Mouse (Mus musculus): ENCODE results near the gene Tomm70a. TPM values are rescaled to one million over a fixed set of nuclear protein-coding genes. Genes with fewer than 3 reads are reported as not detected.

Tomm70a gene
- 50.0 and 50.3 TPM in 2 replicates for polyA plus RNA-seq (2016; fragmentation: Nextera tagmentation; extraction: Ambion mirVana)

DNA sequence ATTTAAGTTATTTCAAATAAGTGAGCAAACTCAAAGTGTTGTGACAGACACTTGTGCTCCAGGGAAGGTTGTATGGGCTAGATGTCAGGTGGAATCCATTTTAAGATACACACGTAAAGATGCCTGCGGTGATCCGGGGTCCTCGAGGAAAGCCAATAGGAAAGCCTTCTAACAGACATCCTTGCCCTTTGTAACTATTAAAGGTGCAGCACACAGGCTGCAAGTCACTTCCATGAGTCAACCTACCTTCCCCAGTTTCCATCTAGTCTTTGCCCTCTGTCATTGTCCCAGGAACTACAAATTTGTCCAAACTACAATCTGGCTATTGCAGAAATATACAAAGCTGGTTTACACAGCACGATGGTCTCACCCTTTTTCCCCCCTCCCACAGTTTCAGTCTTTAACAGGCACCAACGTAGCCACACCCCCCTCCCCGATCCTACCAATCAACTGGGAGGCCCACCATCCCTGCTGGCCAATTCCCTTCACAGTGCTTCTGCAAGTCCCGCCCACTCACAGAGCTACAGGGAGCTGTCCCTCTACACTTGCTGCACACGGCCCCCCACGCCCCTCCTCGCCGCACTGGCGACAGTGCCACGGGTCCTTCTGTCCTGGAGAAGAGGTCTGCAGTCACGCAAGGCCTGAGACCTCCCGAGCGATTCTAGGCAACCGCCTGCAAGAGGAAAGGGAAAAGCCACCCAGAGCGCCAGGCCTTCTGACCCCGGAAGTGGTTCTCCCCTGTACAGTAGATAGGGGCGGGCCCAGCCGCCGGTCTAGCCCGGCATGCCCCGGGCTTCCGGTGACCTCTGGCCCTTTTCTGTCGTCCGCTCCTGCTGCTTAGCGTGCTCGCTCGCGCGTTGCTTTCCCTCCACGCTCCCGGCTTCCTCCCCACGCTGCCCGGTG lies at the start of gene Tomm70a:
Tomm70a (plus strand) TSS at position 791 of the 903 bp plus-strand sequence.
- under 1% methylated on average over 37 of the region's 37 CpGs for WGBS
- Histone ChIP-seq H3K4me3 (peak within 1 kb of the TSS; percentile 99), H3K27me3 (replicated peaks; ENCODE audit: low read depth, poor library complexity, severe bottlenecking) (no peaks in the 10 kb centered on the region), H3K27ac (replicated peaks) (peak within 1 kb of the TSS; percentile 97), H3K36me3 (replicated peaks) (0 out of 2 replicates have a peak, but pooled peaks cover 4% of the 10 kb centered on the region), H3K4me1 (peaks cover 17% of the 10 kb centered on the region), H3K9me3 (no peaks in the 10 kb centered on the region)
- peak; percentile 95 for DNase-seq (ENCODE audit: low spot score)

- Histone ChIP-seq H3K4me1 (no peaks in the 10 kb centered on the region), H3K36me3 (replicated peaks) (no peaks in the 10 kb centered on the region), H3K27me3 (replicated peaks; ENCODE audit: low read depth, poor library complexity, severe bottlenecking) (no peaks in the 10 kb centered on the region), H3K27ac (replicated peaks) (no peak overlapping the region), H3K4me3 (no peak overlapping the region), H3K9me3 (no peaks in the 10 kb centered on the region)
- 78% methylated on average over 7 of the region's 7 CpGs for WGBS
- DNase-seq (ENCODE audit: low spot score) = no peak
Observed at GRCm38 (mm10) chr16:57075986-57076385, 45.5 kb upstream of the Tomm70a start.

- H3K27me3 ChIP-seq (replicated peaks; ENCODE audit: low read depth, poor library complexity, severe bottlenecking) = no peaks in the 10 kb centered on the region
- DNase-seq (ENCODE audit: low spot score) = no peak
- no peak overlapping the region for H3K27ac ChIP-seq (replicated peaks)
- no peaks in the 10 kb centered on the region for H3K4me1 ChIP-seq
- H3K36me3 ChIP-seq (replicated peaks) = no peaks in the 10 kb centered on the region
- no peak overlapping the region for H3K4me3 ChIP-seq
- H3K9me3 ChIP-seq = no peaks in the 10 kb centered on the region
- 84% methylated on average over 4 of the region's 4 CpGs for WGBS
Observed at GRCm38 (mm10) chr16:57079577-57079976, 41.9 kb upstream of the Tomm70a start.

DNA sequence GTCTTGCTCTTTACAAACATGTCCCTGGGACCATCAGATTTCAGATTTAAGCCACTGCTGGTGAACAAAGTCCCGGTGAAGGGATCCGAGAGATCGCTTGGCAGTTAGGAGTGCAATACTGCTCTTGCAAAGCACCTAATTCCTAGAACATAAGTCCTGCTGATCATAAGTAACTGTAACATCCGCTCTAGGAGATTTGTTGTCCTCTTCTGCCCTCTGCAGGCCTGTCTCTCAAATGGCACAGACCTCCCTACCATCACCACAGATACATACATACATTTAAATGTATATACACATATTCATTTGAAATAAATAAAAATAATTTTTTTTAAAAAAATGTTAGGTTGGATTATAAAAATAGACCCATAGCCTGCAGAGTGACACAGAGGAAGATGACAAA lies 29.0 kb upstream of the Tomm70a start:
- peak; percentile 61 for DNase-seq (ENCODE audit: low spot score)
- no peak overlapping the region for H3K27ac ChIP-seq (replicated peaks)
- H3K27me3 ChIP-seq (replicated peaks; ENCODE audit: low read depth, poor library complexity, severe bottlenecking) = no peaks in the 10 kb centered on the region
- H3K4me3 ChIP-seq = no peak overlapping the region
- H3K9me3 ChIP-seq = no peaks in the 10 kb centered on the region
- no peaks in the 10 kb centered on the region for H3K4me1 ChIP-seq
- 53% methylated on average over 4 of the region's 4 CpGs for WGBS
- no peaks in the 10 kb centered on the region for H3K36me3 ChIP-seq (replicated peaks)

DNA sequence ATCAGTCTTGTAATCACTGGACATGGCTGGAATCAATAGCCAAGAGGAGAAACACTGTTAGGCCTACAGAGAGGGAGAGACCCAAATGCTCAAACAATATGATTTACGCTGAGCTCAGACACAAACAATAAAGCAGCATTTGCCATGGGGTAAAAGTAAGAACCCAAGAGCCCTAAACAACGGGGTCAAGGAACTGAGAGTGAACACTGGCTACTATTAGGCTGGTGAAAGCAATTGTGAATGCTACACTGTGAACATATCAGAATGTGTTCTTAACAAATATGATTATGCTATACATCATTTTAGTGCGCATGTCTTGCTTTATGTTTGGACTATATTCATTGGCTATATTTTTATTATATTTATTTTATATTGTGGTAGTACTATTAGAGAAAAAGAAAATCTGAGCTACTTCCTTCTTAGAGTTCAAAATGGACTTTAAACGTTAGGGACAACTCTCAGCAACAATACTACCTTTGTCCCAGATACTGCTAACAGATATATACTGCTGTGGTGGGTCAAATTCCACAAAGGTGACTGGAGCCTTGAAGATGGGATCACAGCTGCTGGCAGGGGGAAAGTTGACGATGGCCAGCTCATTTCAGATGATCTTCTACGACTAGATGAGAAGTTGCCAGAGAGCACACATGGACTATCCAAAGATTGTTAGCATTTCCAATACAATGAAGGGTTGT lies 28.4 kb upstream of the Tomm70a start:
- DNase-seq (ENCODE audit: low spot score) = no peak
- Histone ChIP-seq H3K9me3 (no peaks in the 10 kb centered on the region), H3K27ac (replicated peaks) (no peak overlapping the region), H3K27me3 (replicated peaks; ENCODE audit: low read depth, poor library complexity, severe bottlenecking) (no peaks in the 10 kb centered on the region), H3K4me3 (no peak overlapping the region), H3K4me1 (no peaks in the 10 kb centered on the region), H3K36me3 (replicated peaks) (no peaks in the 10 kb centered on the region)
- 65% methylated on average over 6 of the region's 6 CpGs for WGBS

GRCm38 (mm10) chr16:57098468-57099144 lies 22.9 kb upstream of the Tomm70a start:
- H3K9me3 ChIP-seq = no peaks in the 10 kb centered on the region
- no peaks in the 10 kb centered on the region for H3K27me3 ChIP-seq (replicated peaks; ENCODE audit: low read depth, poor library complexity, severe bottlenecking)
- WGBS = 66% methylated on average over 7 of the region's 7 CpGs
- H3K4me3 ChIP-seq = no peak overlapping the region
- H3K27ac ChIP-seq (replicated peaks) = no peak overlapping the region
- no peaks in the 10 kb centered on the region for H3K4me1 ChIP-seq
- no peaks in the 10 kb centered on the region for H3K36me3 ChIP-seq (replicated peaks)
- DNase-seq (ENCODE audit: low spot score) = no peak

GRCm38 (mm10) chr16:57099572-57100237 lies 21.8 kb upstream of the Tomm70a start:
- Histone ChIP-seq H3K36me3 (replicated peaks) (no peaks in the 10 kb centered on the region), H3K4me3 (no peak overlapping the region), H3K27me3 (replicated peaks; ENCODE audit: low read depth, poor library complexity, severe bottlenecking) (no peaks in the 10 kb centered on the region), H3K4me1 (no peaks in the 10 kb centered on the region), H3K27ac (replicated peaks) (no peak overlapping the region), H3K9me3 (no peaks in the 10 kb centered on the region)
- 75% methylated on average over 5 of the region's 5 CpGs for WGBS
- no peak for DNase-seq (ENCODE audit: low spot score)

DNA sequence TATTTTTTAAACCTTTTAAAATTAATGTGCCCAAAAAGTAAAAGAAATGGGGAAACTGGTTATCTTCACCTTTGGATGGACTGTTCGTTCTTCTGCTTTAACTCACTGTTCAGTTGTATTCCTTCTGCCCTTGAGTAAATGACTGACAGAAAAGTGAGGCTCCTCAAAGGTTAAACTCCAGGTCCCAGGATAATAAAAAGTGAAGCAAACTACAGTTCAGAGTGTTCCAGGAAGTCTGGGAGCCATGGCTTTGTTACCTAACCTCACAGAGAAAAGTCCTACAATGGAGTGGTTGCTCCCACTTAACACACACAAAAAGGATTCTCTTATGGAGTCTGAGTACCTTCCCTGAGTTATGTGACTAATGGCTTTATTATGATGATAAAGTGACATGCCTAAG lies 20.3 kb upstream of the Tomm70a start:
- DNase-seq (ENCODE audit: low spot score) = no peak
- H3K4me3 ChIP-seq = no peak overlapping the region
- WGBS = 87% methylated on average over 1 of the region's 1 CpGs
- no peaks in the 10 kb centered on the region for H3K9me3 ChIP-seq
- H3K27me3 ChIP-seq (replicated peaks; ENCODE audit: low read depth, poor library complexity, severe bottlenecking) = no peaks in the 10 kb centered on the region
- no peak overlapping the region for H3K27ac ChIP-seq (replicated peaks)
- no peaks in the 10 kb centered on the region for H3K4me1 ChIP-seq
- no peaks in the 10 kb centered on the region for H3K36me3 ChIP-seq (replicated peaks)

DNA sequence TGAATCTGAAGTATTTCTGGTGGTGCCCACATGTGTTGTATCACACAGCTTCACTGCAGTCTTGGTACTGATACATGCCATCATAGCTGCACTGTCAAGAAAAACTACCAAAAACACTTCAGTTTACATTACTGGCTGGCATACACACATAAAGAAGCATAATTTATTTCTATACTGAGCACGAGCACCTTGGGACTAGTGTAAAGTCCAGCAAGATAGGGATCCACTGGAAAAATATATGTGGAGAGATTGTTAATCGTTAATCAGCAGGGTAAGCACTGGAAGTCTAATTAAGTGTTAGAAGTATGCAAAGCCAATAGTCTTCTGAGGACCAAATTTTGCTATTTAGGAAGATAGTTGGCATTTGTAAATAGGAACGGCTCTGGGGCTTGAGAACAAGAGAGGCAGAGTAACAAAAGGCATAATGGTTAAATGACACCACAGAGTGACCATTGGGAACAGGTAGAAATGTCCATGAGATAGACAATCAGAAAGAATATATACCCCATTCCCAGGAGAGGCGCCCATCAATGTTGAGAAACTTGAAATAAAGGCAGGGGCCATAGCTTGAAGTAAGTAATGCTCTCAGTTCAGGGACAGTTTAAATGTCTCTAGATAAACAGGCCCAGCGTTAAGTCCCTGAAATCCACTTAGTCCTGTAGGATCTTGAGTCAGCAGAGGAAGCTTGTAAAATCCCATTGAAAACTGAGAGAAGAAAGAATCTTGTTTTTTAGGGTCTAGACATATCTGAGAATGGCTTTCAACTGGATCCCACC lies 15.1 kb upstream of the Tomm70a start:
- no peak for DNase-seq (ENCODE audit: low spot score)
- WGBS = 81% methylated on average over 5 of the region's 5 CpGs
- H3K4me1 ChIP-seq = no peaks in the 10 kb centered on the region
- H3K36me3 ChIP-seq (replicated peaks) = no peaks in the 10 kb centered on the region
- H3K27me3 ChIP-seq (replicated peaks; ENCODE audit: low read depth, poor library complexity, severe bottlenecking) = no peaks in the 10 kb centered on the region
- no peak overlapping the region for H3K4me3 ChIP-seq
- H3K27ac ChIP-seq (replicated peaks) = no peak overlapping the region
- H3K9me3 ChIP-seq = no peaks in the 10 kb centered on the region

- DNase-seq (ENCODE audit: low spot score) = no peak
Observed at GRCm38 (mm10) chr16:57116066-57116465, 5.4 kb upstream of the Tomm70a start.

GRCm38 (mm10) chr16:57117562-57117961 lies 3.9 kb upstream of the Tomm70a start:
- H3K36me3 ChIP-seq (replicated peaks) = no peaks in the 10 kb centered on the region
- H3K9me3 ChIP-seq = no peaks in the 10 kb centered on the region
- WGBS = 85% methylated on average over 2 of the region's 2 CpGs
- H3K4me1 ChIP-seq = peaks cover 2% of the 10 kb centered on the region
- no peak for DNase-seq (ENCODE audit: low spot score)
- no peaks in the 10 kb centered on the region for H3K27me3 ChIP-seq (replicated peaks; ENCODE audit: low read depth, poor library complexity, severe bottlenecking)
- no peak overlapping the region for H3K4me3 ChIP-seq
- H3K27ac ChIP-seq (replicated peaks) = no peak overlapping the region

More at GRCm38 (mm10) chr16:57116066-57116465, 5.4 kb upstream of the Tomm70a start:
- no peaks in the 10 kb centered on the region for H3K4me1 ChIP-seq
- H3K4me3 ChIP-seq = no peak overlapping the region
- no peaks in the 10 kb centered on the region for H3K36me3 ChIP-seq (replicated peaks)
- no peak overlapping the region for H3K27ac ChIP-seq (replicated peaks)
- no peaks in the 10 kb centered on the region for H3K27me3 ChIP-seq (replicated peaks; ENCODE audit: low read depth, poor library complexity, severe bottlenecking)
- no peaks in the 10 kb centered on the region for H3K9me3 ChIP-seq

Measured in embryonic facial prominence, embryonic 10.5 days (tissue).